Mouse (Mus musculus) spleen, postnatal 0 days (tissue): ENCODE measurements around the gene Klk11. TPM values are rescaled to one million over a fixed set of nuclear protein-coding genes. Genes with fewer than 3 reads are reported as not detected.

Experiments used
- polyA plus RNA-seq: library from polyadenylated mRNA; unstranded; fragments of >200 nt; fragmentation: Nextera tagmentation; extraction: Ambion mirVana; gene quantifications from 2 replicates; pipeline ENCODE4 v1.2.1, GENCODE M21; 2015

The Klk11 gene
- not detected in 2 replicates for polyA plus RNA-seq

GRCm38 (mm10) chr7:43774364-43774763 is at the start of gene Klk11:
Klk11 (plus strand) TSS chr7:43774604.

GRCm38 (mm10) chr7:43768597-43768996 is 5.8 kb upstream of the Klk11 start, which contains the start of gene Klk12:
Klk12 (plus strand) TSS chr7:43768897.

DNA sequence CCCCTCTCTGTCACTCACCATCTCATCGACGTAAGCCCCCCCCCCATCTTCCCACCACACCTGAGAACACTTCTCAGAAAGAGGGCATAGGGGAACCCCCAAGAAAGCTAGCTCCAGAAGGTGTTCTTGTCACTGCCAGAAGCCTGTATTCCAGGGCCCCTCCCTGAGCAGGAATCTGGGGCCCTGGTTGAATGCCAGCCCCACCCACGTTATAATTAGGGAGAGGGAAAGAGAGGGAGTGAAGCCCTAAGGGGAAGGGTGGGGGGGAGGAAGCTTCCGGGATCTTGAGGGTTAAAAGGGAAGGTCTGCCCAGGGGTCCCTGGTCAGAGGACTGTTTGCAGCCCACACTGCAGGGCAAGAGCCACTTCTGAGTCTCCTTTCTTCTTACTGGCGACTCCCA is 6.3 kb downstream of the Klk11 start, which contains the start of gene Klk10:
Klk10 (plus strand) TSS at position 290 of the 400 bp plus-strand sequence.

DNA sequence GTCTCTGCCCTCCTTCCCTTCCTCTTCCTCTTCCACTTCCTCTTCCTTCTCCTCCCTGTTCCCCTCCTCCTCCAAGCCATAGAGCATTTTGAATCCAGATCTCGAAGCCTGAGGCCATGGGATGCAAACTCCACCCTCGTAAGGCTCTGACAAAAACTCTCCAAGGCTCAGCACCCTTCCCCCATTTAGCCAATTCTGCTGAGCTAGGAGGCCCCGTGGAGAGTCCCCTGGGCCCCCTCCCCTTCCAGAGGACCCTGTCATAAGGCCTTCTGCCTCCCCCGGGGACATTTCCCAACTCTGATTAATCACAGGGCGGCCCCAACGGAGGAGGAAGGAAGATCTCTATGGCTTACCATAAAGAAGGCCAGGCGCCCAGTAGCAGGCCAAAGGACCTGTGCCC is 17.2 kb downstream of the Klk11 start, which contains the start of gene Klk9:
Klk9 (plus strand) TSS at position 301 of the 400 bp plus-strand sequence.

GRCm38 (mm10) chr7:43797333-43797769 is 22.9 kb downstream of the Klk11 start, which contains the start of gene Klk8:
Klk8 (plus strand) TSS chr7:43797577.

GRCm38 (mm10) chr7:43810994-43811393 is 36.6 kb downstream of the Klk11 start, which contains the start of gene Klk7:
Klk7 (plus strand) TSS chr7:43811294.

GRCm38 (mm10) chr7:43824199-43824598 is 49.8 kb downstream of the Klk11 start, which contains the start of gene Klk6:
Klk6 (plus strand) TSS chr7:43824499.

Other genes starting within 250 kb of the Klk11 start
- gene Cd33, start 230.2 kb upstream of the Klk11 start, polyA plus RNA-seq = 20.9 and 29.8 TPM in 2 replicates
- 0.84 and 0.99 TPM in 2 replicates for gene Zfp658, start 212.3 kb upstream of the Klk11 start, polyA plus RNA-seq
- 1.9 and 2.9 TPM in 2 replicates for gene Zfp719, start 195.0 kb upstream of the Klk11 start, polyA plus RNA-seq
- not detected in 2 replicates for gene Zfp819, start 167.4 kb upstream of the Klk11 start, polyA plus RNA-seq
- gene Ceacam18, start 139.9 kb upstream of the Klk11 start, polyA plus RNA-seq = 0.17 and 0.32 TPM in 2 replicates
- 11.6 and 13.4 TPM in 2 replicates for gene Siglece, start 114.4 kb upstream of the Klk11 start, polyA plus RNA-seq
- 6.1 and 6.5 TPM in 2 replicates for gene Ctu1, start 102.6 kb upstream of the Klk11 start, polyA plus RNA-seq
- not detected in 2 replicates for gene Klk14, start 84.2 kb upstream of the Klk11 start, polyA plus RNA-seq
- gene Klk13, start 62.0 kb upstream of the Klk11 start, polyA plus RNA-seq = 0.21 TPM in 1 of 2 replicates, not detected in the other
- not detected in 2 replicates for gene Klk12, start 5.7 kb upstream of the Klk11 start, polyA plus RNA-seq
- 2.0 and 2.6 TPM in 2 replicates for gene Klk10, start 6.4 kb downstream of the Klk11 start, polyA plus RNA-seq
- gene Klk9, start 17.3 kb downstream of the Klk11 start, polyA plus RNA-seq = not detected in 2 replicates
- 5.9 and 6.4 TPM in 2 replicates for gene Klk8, start 23.0 kb downstream of the Klk11 start, polyA plus RNA-seq
- gene Klk7, start 36.7 kb downstream of the Klk11 start, polyA plus RNA-seq = not detected in 2 replicates
- not detected in 2 replicates for gene Klk6, start 49.9 kb downstream of the Klk11 start, polyA plus RNA-seq
- gene Klk5, start 67.4 kb downstream of the Klk11 start, polyA plus RNA-seq = not detected in 2 replicates
- gene Klk4, start 106.6 kb downstream of the Klk11 start, polyA plus RNA-seq = not detected in 2 replicates
- gene Klk15, start 159.1 kb downstream of the Klk11 start, polyA plus RNA-seq = not detected in 2 replicates
- gene Klk1b8, start 176.1 kb downstream of the Klk11 start, polyA plus RNA-seq = not detected in 2 replicates
- gene Klk1b1, start 192.1 kb downstream of the Klk11 start, polyA plus RNA-seq = not detected in 2 replicates
- not detected in 2 replicates for gene Klk1b9, start 201.5 kb downstream of the Klk11 start, polyA plus RNA-seq
- gene Klk1b11, start 221.3 kb downstream of the Klk11 start, polyA plus RNA-seq = not detected in 2 replicates
- gene Klk1b26, start 237.6 kb downstream of the Klk11 start, polyA plus RNA-seq = not detected in 2 replicates